Comparison of ENCODE assay signal across 8 mouse cellular contexts in the genomic region with DNA sequence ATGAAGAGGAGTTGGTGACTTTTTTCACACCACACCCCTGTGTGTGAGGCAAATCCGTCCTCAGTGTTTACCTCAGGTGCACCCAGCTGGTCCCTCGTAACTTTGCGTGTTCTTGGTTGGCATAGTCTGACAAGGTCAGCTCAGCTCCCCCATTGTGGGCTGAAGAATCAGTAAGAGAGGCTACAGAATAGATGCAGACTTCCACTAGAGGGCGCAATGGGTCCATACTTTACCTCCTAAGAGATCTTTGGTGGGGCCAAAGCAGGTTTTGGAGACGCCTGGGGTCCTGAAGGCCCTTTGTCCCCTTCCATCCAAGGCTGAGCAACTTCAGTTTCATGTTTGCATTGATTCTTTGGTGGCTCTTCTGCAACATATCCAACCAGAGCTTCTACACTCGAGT. TPM values are rescaled to one million over a fixed set of nuclear protein-coding genes. Genes with fewer than 3 reads are reported as not detected.
DNase-seq lines count a peak whose midpoint lies in the region; ATAC-seq and TF ChIP-seq lines count a peak whose summit lies in the region.

No protein-coding gene starts in this region.

- no peak overlapping the region for H3K4me3 ChIP-seq in testis, adult 2 months (ENCODE audit: control insufficient read depth, low read depth, low read length)
- H3K4me3 ChIP-seq in liver, postnatal 0 days (ENCODE audit: low read depth, low read length) = no peak overlapping the region

- no peak for TF ChIP-seq POLR2A in testis, adult 2 months (IDR thresholded peaks at IDR 0.05; ENCODE audit: control insufficient read depth, low read depth, low read length)

- WGBS in liver, postnatal 0 days (ENCODE audit: insufficient replicate concordance) = 9% methylated on average over 6 of the region's 6 CpGs

- no peak overlapping the region for H3K4me2 ChIP-seq in liver, postnatal 0 days (ENCODE audit: low read depth, low read length)

- H3K9ac ChIP-seq in liver, postnatal 0 days (replicated peaks) = no peak overlapping the region

- H3K27ac ChIP-seq in testis, adult 2 months (ENCODE audit: control insufficient read depth, insufficient read depth, low read depth, low read length) = no peak overlapping the region
- no peak overlapping the region for H3K27ac ChIP-seq in liver, postnatal 0 days (ENCODE audit: low read depth)

- H3K27me3 ChIP-seq in testis, adult 2 months (ENCODE audit: control insufficient read depth, insufficient read depth, low read length) = no peaks in the 10 kb centered on the region
- H3K27me3 ChIP-seq in liver, postnatal 0 days (ENCODE audit: insufficient read depth, low read length) = no peaks in the 10 kb centered on the region

- peak; percentile 71 for DNase-seq in CD4-positive, CD25-positive, alpha-beta regulatory T cell, adult 2 months (ENCODE audit: low read depth, low spot score)
- DNase-seq in testis, postnatal 14 days (ENCODE audit: low spot score) = no peak
- DNase-seq in kidney, adult 9 months = peak; percentile 53
- peak; percentile 50 for DNase-seq in liver, postnatal 0 days
- peak; percentile 77 for DNase-seq in right cerebral cortex, postnatal 4 days

- no peak for TF ChIP-seq EP300 in liver, postnatal 0 days (IDR thresholded peaks at IDR 0.05; ENCODE audit: low read depth)

- no peaks in the 10 kb centered on the region for H3K4me1 ChIP-seq in testis, adult 2 months (ENCODE audit: control insufficient read depth, insufficient read depth, low read length)
- H3K4me1 ChIP-seq in liver, postnatal 0 days (ENCODE audit: insufficient read depth) = no peaks in the 10 kb centered on the region

- H3K36me3 ChIP-seq in testis, adult 2 months (ENCODE audit: control insufficient read depth, insufficient read depth, low read length) = no peaks in the 10 kb centered on the region
- H3K36me3 ChIP-seq in liver, postnatal 0 days (replicated peaks; ENCODE audit: insufficient read depth, low read length) = no peaks in the 10 kb centered on the region

- peak; percentile 21; the same call in 1 of the 2 replicates for TF ChIP-seq CTCF in testis, adult 2 months (IDR thresholded peaks at IDR 0.05; ENCODE audit: control insufficient read depth, insufficient read depth, insufficient replicate concordance, low read depth, low read length)
- TF ChIP-seq CTCF in liver, postnatal 0 days (IDR thresholded peaks at IDR 0.05; ENCODE audit: low read depth) = peak; percentile 72

- no peaks in the 10 kb centered on the region for H3K9me3 ChIP-seq in liver, postnatal 0 days (ENCODE audit: low read length)

- ATAC-seq in CD4-positive, CD25-positive, alpha-beta regulatory T cell, adult 4 months = no peak
- peak; percentile 76 for ATAC-seq in common myeloid progenitor, adult 5-6 weeks (replicated peaks; ENCODE audit: low read depth, poor library complexity, severe bottlenecking)
- no peak for ATAC-seq in liver, postnatal 0 days

RNA-seq across cellular contexts. Expression of a gene that starts 39.2 kb away (rescaled TPM):
- polyA plus RNA-seq in CD4-positive, CD25-positive, alpha-beta regulatory T cell, adult 4 months (2017; shearing (Covaris generic)) = not detected
- 0.71 and 0.77 TPM in 2 replicates for polyA plus RNA-seq in testis, adult 2 months (2012; rRNA removed)
- total RNA-seq in common myeloid progenitor, adult 5-6 weeks (2017) = not detected in 2 replicates
- not detected in 2 replicates for polyA plus RNA-seq in liver, postnatal 0 days (2015; fragmentation: Nextera tagmentation; extraction: Ambion mirVana)

RNA-seq across cellular contexts. Expression of a gene that starts 41.6 kb away (rescaled TPM):
- not detected for polyA plus RNA-seq in CD4-positive, CD25-positive, alpha-beta regulatory T cell, adult 4 months (2017; shearing (Covaris generic))
- polyA plus RNA-seq in testis, adult 2 months (2012; rRNA removed) = 2.8 and 3.0 TPM in 2 replicates
- not detected in 2 replicates for total RNA-seq in common myeloid progenitor, adult 5-6 weeks (2017)
- polyA plus RNA-seq in liver, postnatal 0 days (2015; fragmentation: Nextera tagmentation; extraction: Ambion mirVana) = 0.08 and 0.11 TPM in 2 replicates
